Mouse (Mus musculus): ENCODE data around the gene Abhd16b. TPM values are rescaled to one million over a fixed set of nuclear protein-coding genes. Genes with fewer than 3 reads are reported as not detected.

Abhd16b gene
- total and polyA plus RNA-seq, 2 experiments from 2014 or later = 0.08 TPM; not detected in 1

- peak; percentile 69 for ATAC-seq
- H3K9ac ChIP-seq (replicated peaks; ENCODE audit: low read length) = peak overlapping the region; percentile 87
- peak overlapping the region; percentile 81 for H3K27ac ChIP-seq
- TF ChIP-seq CTCF (IDR thresholded peaks at IDR 0.05; ENCODE audit: low read depth) = peak; percentile 78
- H3K4me1 ChIP-seq (ENCODE audit: insufficient read depth, low read length) = no peaks in the 10 kb centered on the region
- H3K36me3 ChIP-seq (ENCODE audit: insufficient read depth, low read length) = no peaks in the 10 kb centered on the region; the same call in none of the 2 replicates
- H3K4me3 ChIP-seq (ENCODE audit: low read length) = peak overlapping the region; percentile 75
- H3K4me2 ChIP-seq (ENCODE audit: low read depth, low read length) = peak overlapping the region; percentile 83
- H3K9me3 ChIP-seq (ENCODE audit: low read length) = no peaks in the 10 kb centered on the region
- peak; percentile 84 for DNase-seq (ENCODE audit: low spot score)
- H3K27me3 ChIP-seq (ENCODE audit: insufficient read depth, low read length) = no peaks in the 10 kb centered on the region
- WGBS = 13% methylated on average over 8 of the region's 8 CpGs
Observed at GRCm38 (mm10) chr2:181496281-181496680, 3.3 kb downstream of the Abhd16b start.

- Histone ChIP-seq H3K4me2 (ENCODE audit: low read depth, low read length) (peak within 1 kb of the TSS; percentile 83), H3K36me3 (ENCODE audit: insufficient read depth, low read length) (peaks cover 7% of the 10 kb centered on the region), H3K4me1 (ENCODE audit: insufficient read depth, low read length) (no peaks in the 10 kb centered on the region), H3K27ac (peak within 1 kb of the TSS; percentile 88), H3K27me3 (ENCODE audit: insufficient read depth, low read length) (no peaks in the 10 kb centered on the region), H3K4me3 (ENCODE audit: low read length) (peak within 1 kb of the TSS; percentile 75), H3K9me3 (ENCODE audit: low read length) (no peaks in the 10 kb centered on the region), H3K9ac (replicated peaks; ENCODE audit: low read length) (peak within 1 kb of the TSS; percentile 87)
- no peak for TF ChIP-seq CTCF (IDR thresholded peaks at IDR 0.05; ENCODE audit: low read depth)
- under 1% methylated on average over 46 of the region's 46 CpGs for WGBS
- DNase-seq (ENCODE audit: low spot score) (peak; percentile 98), ATAC-seq (peak; percentile 96)
Observed at GRCm38 (mm10) chr2:181496831-181497547, 4.0 kb downstream of the Abhd16b start, which contains the start of gene Tpd52l2. Gene Tpd52l2, plus strand, starts transcription at chr2:181497142.

GRCm38 (mm10) chr2:181497548-181497875 lies 4.5 kb downstream of the Abhd16b start:
- no peaks in the 10 kb centered on the region for H3K9me3 ChIP-seq (ENCODE audit: low read length)
- H3K4me3 ChIP-seq (ENCODE audit: low read length) = peak overlapping the region; percentile 75
- H3K4me1 ChIP-seq (ENCODE audit: insufficient read depth, low read length) = no peaks in the 10 kb centered on the region
- H3K27me3 ChIP-seq (ENCODE audit: insufficient read depth, low read length) = no peaks in the 10 kb centered on the region
- H3K27ac ChIP-seq = peak overlapping the region; percentile 88
- ATAC-seq (peak; percentile 12; the same call in 1 of the 2 replicates), DNase-seq (ENCODE audit: low spot score) (peak; percentile 31)
- peak overlapping the region; percentile 83 for H3K4me2 ChIP-seq (ENCODE audit: low read depth, low read length)
- WGBS = under 1% methylated on average over 12 of the region's 12 CpGs
- TF ChIP-seq CTCF (IDR thresholded peaks at IDR 0.05; ENCODE audit: low read depth) = no peak
- H3K36me3 ChIP-seq (ENCODE audit: insufficient read depth, low read length) = peaks cover 12% of the 10 kb centered on the region
- peak overlapping the region; percentile 87 for H3K9ac ChIP-seq (replicated peaks; ENCODE audit: low read length)

GRCm38 (mm10) chr2:181498644-181499043 lies 5.6 kb downstream of the Abhd16b start:
- Histone ChIP-seq H3K4me3 (ENCODE audit: low read length) (no peak overlapping the region), H3K4me2 (ENCODE audit: low read depth, low read length) (no peak overlapping the region), H3K9ac (replicated peaks; ENCODE audit: low read length) (no peak overlapping the region), H3K27ac (no peak overlapping the region), H3K4me1 (ENCODE audit: insufficient read depth, low read length) (no peaks in the 10 kb centered on the region), H3K9me3 (ENCODE audit: low read length) (no peaks in the 10 kb centered on the region), H3K36me3 (ENCODE audit: insufficient read depth, low read length) (peaks cover 18% of the 10 kb centered on the region), H3K27me3 (ENCODE audit: insufficient read depth, low read length) (no peaks in the 10 kb centered on the region)
- no peak for ATAC-seq
- TF ChIP-seq CTCF (IDR thresholded peaks at IDR 0.05; ENCODE audit: low read depth) = no peak
- no peak for DNase-seq (ENCODE audit: low spot score)
- 76% methylated on average over 4 of the region's 4 CpGs for WGBS

- H3K4me1 ChIP-seq (ENCODE audit: insufficient read depth, low read length) = no peaks in the 10 kb centered on the region
- no peaks in the 10 kb centered on the region for H3K27me3 ChIP-seq (ENCODE audit: insufficient read depth, low read length)
- WGBS = 94% methylated on average over 2 of the region's 2 CpGs
- H3K9me3 ChIP-seq (ENCODE audit: low read length) = no peaks in the 10 kb centered on the region
- no peak overlapping the region for H3K4me2 ChIP-seq (ENCODE audit: low read depth, low read length)
- ATAC-seq = no peak
- no peak overlapping the region for H3K9ac ChIP-seq (replicated peaks; ENCODE audit: low read length)
- no peak for DNase-seq (ENCODE audit: low spot score)
- H3K27ac ChIP-seq = no peak overlapping the region
- H3K4me3 ChIP-seq (ENCODE audit: low read length) = no peak overlapping the region
- H3K36me3 ChIP-seq (ENCODE audit: insufficient read depth, low read length) = peaks cover 54% of the 10 kb centered on the region
- no peak for TF ChIP-seq CTCF (IDR thresholded peaks at IDR 0.05; ENCODE audit: low read depth)
Observed at GRCm38 (mm10) chr2:181509191-181509590, 16.2 kb downstream of the Abhd16b start.

GRCm38 (mm10) chr2:181511231-181511630 lies 18.2 kb downstream of the Abhd16b start:
- H3K4me3 ChIP-seq (ENCODE audit: low read length) = no peak overlapping the region
- H3K27me3 ChIP-seq (ENCODE audit: insufficient read depth, low read length) = no peaks in the 10 kb centered on the region
- 95% methylated on average over 8 of the region's 8 CpGs for WGBS
- no peak overlapping the region for H3K27ac ChIP-seq
- no peak overlapping the region for H3K4me2 ChIP-seq (ENCODE audit: low read depth, low read length)
- no peak overlapping the region for H3K9ac ChIP-seq (replicated peaks; ENCODE audit: low read length)
- no peak for TF ChIP-seq CTCF (IDR thresholded peaks at IDR 0.05; ENCODE audit: low read depth)
- no peaks in the 10 kb centered on the region for H3K4me1 ChIP-seq (ENCODE audit: insufficient read depth, low read length)
- peaks cover 63% of the 10 kb centered on the region for H3K36me3 ChIP-seq (ENCODE audit: insufficient read depth, low read length)
- no peak for DNase-seq (ENCODE audit: low spot score)
- no peaks in the 10 kb centered on the region for H3K9me3 ChIP-seq (ENCODE audit: low read length)
- ATAC-seq = no peak

GRCm38 (mm10) chr2:181519201-181519600 lies 26.2 kb downstream of the Abhd16b start:
- H3K9ac ChIP-seq (replicated peaks; ENCODE audit: low read length) = peak overlapping the region; percentile 98
- 77% methylated on average over 3 of the region's 3 CpGs for WGBS
- ATAC-seq = no peak
- H3K4me2 ChIP-seq (ENCODE audit: low read depth, low read length) = peak overlapping the region; percentile 65
- no peaks in the 10 kb centered on the region for H3K27me3 ChIP-seq (ENCODE audit: insufficient read depth, low read length)
- H3K9me3 ChIP-seq (ENCODE audit: low read length) = no peaks in the 10 kb centered on the region
- no peak for TF ChIP-seq CTCF (IDR thresholded peaks at IDR 0.05; ENCODE audit: low read depth)
- DNase-seq (ENCODE audit: low spot score) = peak; percentile 3
- peaks cover 28% of the 10 kb centered on the region for H3K36me3 ChIP-seq (ENCODE audit: insufficient read depth, low read length)
- H3K27ac ChIP-seq = peak overlapping the region; percentile 99
- peak overlapping the region; percentile 99 for H3K4me3 ChIP-seq (ENCODE audit: low read length)
- H3K4me1 ChIP-seq (ENCODE audit: insufficient read depth, low read length) = peaks cover 7% of the 10 kb centered on the region

All from hindbrain, postnatal 0 days (tissue).